Mouse (Mus musculus): ENCODE results near the gene Acaca. TPM values are rescaled to one million over a fixed set of nuclear protein-coding genes. Genes with fewer than 3 reads are reported as not detected.
A peak's percentile ranks its signal among the peaks of the same experiment; 100 is the strongest.

Acaca gene
- polyA plus RNA-seq, 1 experiment from 2014 or later, result 38.6 TPM

- ATAC-seq (ENCODE audit: low FRiP score), result no peak
- H3K27ac ChIP-seq, result no peak overlapping the region
- H3K4me1 ChIP-seq, result no peaks in the 10 kb centered on the region
- H3K4me2 ChIP-seq, result no peak overlapping the region
- H3K9me3 ChIP-seq, result no peaks in the 10 kb centered on the region
- no peak overlapping the region for H3K4me3 ChIP-seq (replicated peaks)
- peaks cover 11% of the 10 kb centered on the region for H3K27me3 ChIP-seq
- no peak overlapping the region for H3K9ac ChIP-seq
- 86% methylated on average over 6 of the region's 6 CpGs for WGBS
- no peaks in the 10 kb centered on the region for H3K36me3 ChIP-seq (replicated peaks)
Observed at GRCm38 (mm10) chr11:84164123-84164522, 34.7 kb downstream of the Acaca start.

- no peaks in the 10 kb centered on the region for H3K9me3 ChIP-seq
- H3K4me3 ChIP-seq (replicated peaks), result no peak overlapping the region
- no peak for ATAC-seq (ENCODE audit: low FRiP score)
- H3K27ac ChIP-seq, result no peak overlapping the region
- 78% methylated on average over 4 of the region's 4 CpGs for WGBS
- no peaks in the 10 kb centered on the region for H3K4me1 ChIP-seq
- no peaks in the 10 kb centered on the region for H3K36me3 ChIP-seq (replicated peaks)
- no peak overlapping the region for H3K9ac ChIP-seq
- no peak overlapping the region for H3K4me2 ChIP-seq
- H3K27me3 ChIP-seq, result peaks cover 12% of the 10 kb centered on the region
Observed at GRCm38 (mm10) chr11:84164561-84164960, 35.1 kb downstream of the Acaca start.

- no peak within 1 kb of the TSS for H3K4me3 ChIP-seq (replicated peaks)
- no peak within 1 kb of the TSS for H3K4me2 ChIP-seq
- no peaks in the 10 kb centered on the region for H3K36me3 ChIP-seq (replicated peaks)
- peaks cover 12% of the 10 kb centered on the region for H3K27me3 ChIP-seq
- no peak within 1 kb of the TSS for H3K9ac ChIP-seq
- H3K9me3 ChIP-seq, result no peaks in the 10 kb centered on the region
- no peaks in the 10 kb centered on the region; the same call in 1 of the 2 replicates for H3K4me1 ChIP-seq
- H3K27ac ChIP-seq, result no peak within 1 kb of the TSS
- ATAC-seq (ENCODE audit: low FRiP score), result no peak
- WGBS, result 84% methylated on average over 5 of the region's 5 CpGs
Observed at GRCm38 (mm10) chr11:84167046-84167526, 37.6 kb downstream of the Acaca start, which contains the start of gene Gm11437. Gene Gm11437, minus strand, starts transcription at chr11:84167476.

GRCm38 (mm10) chr11:84168701-84169288, 39.3 kb downstream of the Acaca start:
- 30% methylated on average over 7 of the region's 7 CpGs for WGBS
- no peak overlapping the region for H3K4me3 ChIP-seq (replicated peaks)
- H3K27ac ChIP-seq, result no peak overlapping the region
- peaks cover 12% of the 10 kb centered on the region for H3K27me3 ChIP-seq
- no peak overlapping the region for H3K4me2 ChIP-seq
- H3K9me3 ChIP-seq, result no peaks in the 10 kb centered on the region
- ATAC-seq (ENCODE audit: low FRiP score), result no peak
- H3K36me3 ChIP-seq (replicated peaks), result no peaks in the 10 kb centered on the region
- no peaks in the 10 kb centered on the region; the same call in 1 of the 2 replicates for H3K4me1 ChIP-seq
- H3K9ac ChIP-seq, result no peak overlapping the region

- peaks cover 11% of the 10 kb centered on the region; the same call in 1 of the 2 replicates for H3K27me3 ChIP-seq
- H3K9ac ChIP-seq, result no peak overlapping the region
- no peaks in the 10 kb centered on the region for H3K36me3 ChIP-seq (replicated peaks)
- whole genome bisulfite sequencing, result 64% methylated on average over 11 of the region's 11 CpGs
- H3K9me3 ChIP-seq, result no peaks in the 10 kb centered on the region
- H3K4me2 ChIP-seq, result no peak overlapping the region
- no peak overlapping the region for H3K4me3 ChIP-seq (replicated peaks)
- ATAC-seq (ENCODE audit: low FRiP score), result no peak
- no peak overlapping the region for H3K27ac ChIP-seq
- H3K4me1 ChIP-seq, result no peaks in the 10 kb centered on the region; the same call in 1 of the 2 replicates
Observed at GRCm38 (mm10) chr11:84172539-84173435, 43.3 kb downstream of the Acaca start.

- H3K4me2 ChIP-seq, result peak overlapping the region; percentile 80
- H3K36me3 ChIP-seq (replicated peaks), result no peaks in the 10 kb centered on the region
- no peak overlapping the region for H3K9ac ChIP-seq
- H3K27ac ChIP-seq, result no peak overlapping the region
- peak overlapping the region; percentile 77; the same call in 1 of the 2 replicates for H3K4me3 ChIP-seq (replicated peaks)
- H3K27me3 ChIP-seq, result peaks cover 9% of the 10 kb centered on the region; the same call in 1 of the 2 replicates
- no peak for ATAC-seq (ENCODE audit: low FRiP score)
- H3K9me3 ChIP-seq, result no peaks in the 10 kb centered on the region
- H3K4me1 ChIP-seq, result peaks cover 24% of the 10 kb centered on the region
- 46% methylated on average over 4 of the region's 4 CpGs for WGBS
Observed at GRCm38 (mm10) chr11:84178571-84178970, 49.1 kb downstream of the Acaca start.

- Histone ChIP-seq H3K4me2 (peak overlapping the region; percentile 80), H3K9ac (peak overlapping the region; percentile 86), H3K27ac (peak overlapping the region; percentile 92), H3K36me3 (replicated peaks) (no peaks in the 10 kb centered on the region), H3K4me1 (peaks cover 24% of the 10 kb centered on the region), H3K4me3 (replicated peaks) (peak overlapping the region; percentile 77), H3K9me3 (no peaks in the 10 kb centered on the region), H3K27me3 (peaks cover 7% of the 10 kb centered on the region; the same call in 1 of the 2 replicates)
- WGBS, result under 1% methylated on average over 69 of the region's 85 CpGs
- peak; percentile 98 for ATAC-seq (ENCODE audit: low FRiP score)
Observed at GRCm38 (mm10) chr11:84179226-84179953, 49.9 kb downstream of the Acaca start.

GRCm38 (mm10) chr11:84179954-84180598, 50.6 kb downstream of the Acaca start:
- under 1% methylated on average over 40 of the region's 44 CpGs for WGBS
- Histone ChIP-seq H3K4me3 (replicated peaks) (peak overlapping the region; percentile 77), H3K27ac (peak overlapping the region; percentile 92), H3K27me3 (peaks cover 7% of the 10 kb centered on the region; the same call in 1 of the 2 replicates), H3K4me2 (peak overlapping the region; percentile 80), H3K9ac (peak overlapping the region; percentile 86), H3K9me3 (no peaks in the 10 kb centered on the region), H3K4me1 (peaks cover 24% of the 10 kb centered on the region), H3K36me3 (replicated peaks) (no peaks in the 10 kb centered on the region)
- peak; percentile 59 for ATAC-seq (ENCODE audit: low FRiP score)

GRCm38 (mm10) chr11:84181286-84181685, 51.8 kb downstream of the Acaca start:
- peak overlapping the region; percentile 77 for H3K4me3 ChIP-seq (replicated peaks)
- ATAC-seq (ENCODE audit: low FRiP score), result no peak
- H3K9me3 ChIP-seq, result no peaks in the 10 kb centered on the region
- peak overlapping the region; percentile 80 for H3K4me2 ChIP-seq
- H3K9ac ChIP-seq, result no peak overlapping the region
- peaks cover 24% of the 10 kb centered on the region for H3K4me1 ChIP-seq
- peaks cover 7% of the 10 kb centered on the region; the same call in 1 of the 2 replicates for H3K27me3 ChIP-seq
- H3K36me3 ChIP-seq (replicated peaks), result no peaks in the 10 kb centered on the region
- no peak overlapping the region for H3K27ac ChIP-seq
- WGBS, result 72% methylated on average over 2 of the region's 2 CpGs

- ATAC-seq (ENCODE audit: low FRiP score), result no peak
- H3K27ac ChIP-seq, result no peak overlapping the region
- no peak overlapping the region for H3K4me3 ChIP-seq (replicated peaks)
- H3K36me3 ChIP-seq (replicated peaks), result no peaks in the 10 kb centered on the region
- 93% methylated on average over 3 of the region's 3 CpGs for WGBS
- 0 out of 2 replicates have a peak, but pooled peaks cover 3% of the 10 kb centered on the region for H3K4me1 ChIP-seq
- no peaks in the 10 kb centered on the region for H3K9me3 ChIP-seq
- H3K27me3 ChIP-seq, result no peaks in the 10 kb centered on the region
- no peak overlapping the region for H3K4me2 ChIP-seq
- no peak overlapping the region for H3K9ac ChIP-seq
Observed at GRCm38 (mm10) chr11:84188530-84188929, 59.1 kb downstream of the Acaca start.

GRCm38 (mm10) chr11:84190581-84191233, 61.2 kb downstream of the Acaca start:
- H3K36me3 ChIP-seq (replicated peaks), result peaks cover 2% of the 10 kb centered on the region; the same call in 1 of the 2 replicates
- ATAC-seq (ENCODE audit: low FRiP score), result no peak
- no peak overlapping the region for H3K9ac ChIP-seq
- 0 out of 2 replicates have a peak, but pooled peaks cover 3% of the 10 kb centered on the region for H3K4me1 ChIP-seq
- no peak overlapping the region for H3K27ac ChIP-seq
- no peaks in the 10 kb centered on the region for H3K27me3 ChIP-seq
- H3K4me2 ChIP-seq, result no peak overlapping the region
- H3K9me3 ChIP-seq, result no peaks in the 10 kb centered on the region
- whole genome bisulfite sequencing, result 90% methylated on average over 8 of the region's 8 CpGs
- no peak overlapping the region for H3K4me3 ChIP-seq (replicated peaks)
